Mouse (Mus musculus) G1E (cell line): ENCODE data around the gene St6galnac3.

Source experiments
- CTCF ChIP-seq: IDR thresholded peaks from 2 replicates; pipeline ENCODE4 v1.5.1; 2012; ENCODE audit warnings: low read depth, low read length, inconsistent platforms, mixed read lengths
- POLR2AphosphoS5 ChIP-seq: IDR thresholded peaks from 2 replicates; pipeline ENCODE4 v1.6.1; 2012; ENCODE audit warnings: low read depth, low read length, inconsistent platforms; ENCODE audit not compliant: insufficient replicate concordance

GRCm38 (mm10) chr3:153756500-153756996 is 31.6 kb upstream of the St6galnac3 start:
- TF ChIP-seq CTCF (0 out of 2 replicates have a peak, but pooled peaks have one; percentile 8), POLR2AphosphoS5 (no peak)
